Mouse (Mus musculus) limb, embryonic 11.5 days (tissue): Measurements from ENCODE around the gene Prdm12. TPM values are rescaled to one million over a fixed set of nuclear protein-coding genes. Genes with fewer than 3 reads are reported as not detected.

Experiments
- ATAC-seq: fragments of 200-750 bp; cut with Nextera tagmentation; 2 replicates; pipeline ENCODE4 v1.8.0; 2017; ENCODE audit warnings: low read depth; ENCODE audit not compliant: insufficient number of reproducible peaks, low FRiP score, low TSS enrichment
- DNase-seq: peaks from one replicate; pipeline ENCODE4 v3.0.0-alpha.2; 2015; ENCODE audit warnings: low spot score
- H3K27ac ChIP-seq: fragments of 300-500 bp; sonication (generic); replicated peaks from 2 replicates; pipeline ENCODE4 v1.5.1; 2014; ENCODE audit warnings: low read depth, mild to moderate bottlenecking, low read length
- H3K27me3 ChIP-seq: fragments of 300-500 bp; sonication (generic); 2 replicates; pipeline ENCODE4 v1.6.1; 2014; ENCODE audit warnings: mild to moderate bottlenecking, low read length, mixed read lengths; ENCODE audit not compliant: control insufficient read depth, insufficient read depth
- H3K36me3 ChIP-seq: fragments of 300-500 bp; sonication (generic); 2 replicates; pipeline ENCODE4 v1.6.1; 2014; ENCODE audit warnings: mild to moderate bottlenecking, low read length, moderate library complexity, mixed read lengths; ENCODE audit not compliant: control insufficient read depth, insufficient read depth
- H3K4me1 ChIP-seq: fragments of 300-500 bp; sonication (generic); 2 replicates; pipeline ENCODE4 v1.6.1; 2014; ENCODE audit warnings: low read length, mixed read lengths; ENCODE audit not compliant: control insufficient read depth, insufficient read depth
- H3K4me2 ChIP-seq: fragments of 300-500 bp; sonication (generic); 2 replicates; pipeline ENCODE4 v1.6.1; 2014; ENCODE audit warnings: low read depth, mild to moderate bottlenecking, moderate library complexity; ENCODE audit not compliant: severe bottlenecking
- H3K4me3 ChIP-seq: fragments of 300-500 bp; sonication (generic); 2 replicates; pipeline ENCODE4 v1.5.1; 2014; ENCODE audit warnings: low read depth, low read length
- H3K9ac ChIP-seq: fragments of 300-500 bp; sonication (generic); 2 replicates; pipeline ENCODE4 v1.6.1; 2014; ENCODE audit warnings: mild to moderate bottlenecking, low read length
- H3K9me3 ChIP-seq: fragments of 300-500 bp; sonication (generic); 2 replicates; pipeline ENCODE4 v1.6.1; 2016; ENCODE audit warnings: low read length; ENCODE audit not compliant: control insufficient read depth
- WGBS: fragments of 180-500 bp; shearing (Covaris S2); extraction: QIAGEN DNeasy Blood & Tissue Kit; methylation state at CpG from one replicate; pipeline ENCODE4 v1.1.7; 2014; 5-methylcytosine and 5-hydroxymethylcytosine counted together
- polyA plus RNA-seq: library from polyadenylated mRNA; unstranded; fragments of >200 nt; fragmentation: Nextera tagmentation; extraction: Ambion mirVana; gene quantifications from 2 replicates; pipeline ENCODE4 v1.2.1, GENCODE M21; 2014

Prdm12 gene
- polyA plus RNA-seq, 1 experiment from 2014 or later: 0.09 TPM

DNA sequence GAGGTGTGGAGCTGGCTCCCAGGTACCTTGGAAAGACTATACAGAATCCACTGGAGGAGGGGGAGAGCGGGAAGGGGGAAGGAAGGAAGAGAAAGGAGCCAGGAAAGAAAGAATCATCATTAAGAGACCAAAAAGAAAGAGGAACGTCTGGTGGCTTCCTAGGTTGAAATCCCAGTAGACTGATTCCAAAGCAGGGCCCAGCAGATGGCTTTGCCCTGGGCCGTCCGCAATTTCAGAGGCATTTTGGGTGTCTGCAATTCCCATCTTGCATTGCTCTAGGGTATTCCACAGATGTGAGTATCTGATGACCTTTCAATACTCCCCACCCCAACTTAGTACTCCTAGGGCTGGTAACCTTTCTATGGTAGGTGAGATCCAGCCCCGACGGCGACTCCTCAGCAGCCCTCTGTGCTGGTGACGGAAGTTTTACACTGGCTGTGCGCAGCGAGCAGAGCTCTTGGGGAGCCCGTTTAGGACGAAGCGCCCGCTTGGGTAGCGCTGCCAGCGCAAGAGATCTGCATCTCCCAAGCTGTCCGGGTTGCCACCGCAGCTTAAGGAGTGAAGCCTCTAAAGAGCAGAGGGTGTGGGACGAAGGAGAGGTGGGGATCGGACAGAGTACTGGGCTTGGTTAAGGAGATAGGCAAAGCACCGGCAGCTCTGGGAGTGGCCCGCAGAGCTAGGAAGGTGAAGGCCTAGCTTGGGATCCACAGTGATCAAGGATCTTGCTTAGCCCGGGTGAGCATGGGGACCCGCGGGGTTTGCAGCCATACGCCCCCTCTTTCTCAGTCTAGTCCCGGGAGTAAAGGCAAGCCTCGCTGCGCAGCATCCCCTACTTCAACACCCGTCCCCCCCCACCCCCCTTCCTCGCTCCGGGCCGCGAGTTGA lies 1.0 kb upstream of the Prdm12 start:
- H3K4me3 ChIP-seq: no peak overlapping the region
- DNase-seq: peak; percentile 48
- no peak overlapping the region for H3K4me2 ChIP-seq
- no peaks in the 10 kb centered on the region for H3K4me1 ChIP-seq
- ATAC-seq: no peak
- 2% methylated on average over 34 of the region's 34 CpGs for WGBS
- H3K9me3 ChIP-seq: no peaks in the 10 kb centered on the region; the same call in 1 of the 2 replicates
- peaks cover 98% of the 10 kb centered on the region for H3K27me3 ChIP-seq
- no peak overlapping the region for H3K27ac ChIP-seq
- H3K36me3 ChIP-seq: no peaks in the 10 kb centered on the region
- H3K9ac ChIP-seq: no peak overlapping the region

DNA sequence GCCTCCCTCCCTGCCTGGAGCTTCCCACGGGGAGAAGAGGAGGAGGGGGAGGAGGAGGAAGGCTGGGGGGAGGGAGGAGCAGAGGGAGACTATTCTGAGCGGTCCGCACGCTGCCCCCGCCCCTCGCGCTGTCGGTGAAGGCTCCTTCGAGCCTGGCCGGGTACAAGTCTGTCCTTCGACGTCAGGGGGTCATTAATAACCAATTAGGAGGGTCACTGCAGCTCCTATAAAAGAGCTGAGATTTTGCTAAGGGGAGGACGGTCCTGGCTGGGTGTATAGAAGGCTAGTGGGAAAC lies 424 bp upstream of the Prdm12 start:
- Histone ChIP-seq H3K27ac (no peak overlapping the region), H3K9me3 (no peaks in the 10 kb centered on the region; the same call in 1 of the 2 replicates), H3K9ac (no peak overlapping the region), H3K4me2 (no peak overlapping the region), H3K4me1 (no peaks in the 10 kb centered on the region), H3K36me3 (no peaks in the 10 kb centered on the region), H3K4me3 (no peak overlapping the region), H3K27me3 (peaks cover 98% of the 10 kb centered on the region)
- DNase-seq (peak; percentile 33), ATAC-seq (no peak)
- 1% methylated on average over 12 of the region's 13 CpGs for WGBS

DNA sequence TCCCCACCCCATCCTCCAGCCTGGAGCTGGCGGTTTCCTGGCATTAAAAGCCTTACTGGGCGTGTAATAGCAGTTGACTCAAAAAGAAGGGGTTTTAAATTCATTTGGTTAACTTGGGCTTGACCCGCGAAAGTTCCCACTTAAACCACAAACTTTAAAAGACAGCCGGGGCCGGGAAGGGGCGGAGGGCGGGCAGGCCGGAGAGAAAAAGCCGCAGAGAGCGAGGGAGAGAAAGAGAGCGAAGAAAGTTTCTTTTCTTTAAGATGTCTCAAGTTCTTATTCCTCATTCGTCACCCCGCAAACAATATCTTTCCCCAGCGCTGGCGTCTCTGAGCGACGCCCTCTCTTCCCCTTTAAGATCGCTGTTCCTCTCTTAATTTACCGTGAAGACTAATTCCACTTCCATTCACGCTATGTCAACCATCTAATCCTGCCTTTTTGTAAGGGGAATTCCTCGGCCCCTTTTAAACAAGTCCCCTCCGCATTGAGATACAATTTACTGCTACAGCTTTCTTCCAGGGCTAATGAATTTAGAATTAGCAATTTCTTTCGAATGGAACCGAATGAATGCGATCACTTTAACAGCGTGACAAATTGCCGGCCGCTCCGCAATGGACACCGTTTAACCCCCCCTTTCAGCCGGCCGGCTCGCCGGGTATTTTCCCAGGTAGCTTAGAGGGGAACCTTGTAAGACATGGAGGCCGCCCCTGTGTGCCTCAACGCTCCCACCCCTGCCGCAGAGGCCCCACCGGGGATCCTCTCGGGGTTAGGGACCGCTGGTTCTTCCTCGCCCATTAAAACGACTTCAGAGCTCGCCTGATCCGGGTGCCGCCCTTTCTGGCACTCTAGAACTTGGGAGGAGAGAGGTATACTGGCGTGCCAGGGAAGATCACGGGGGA lies 1.0 kb downstream of the Prdm12 start:
- DNase-seq (peak; percentile 57), ATAC-seq (no peak)
- WGBS: under 1% methylated on average over 48 of the region's 48 CpGs
- H3K36me3 ChIP-seq: no peaks in the 10 kb centered on the region
- no peak overlapping the region for H3K27ac ChIP-seq
- H3K9me3 ChIP-seq: no peaks in the 10 kb centered on the region; the same call in 1 of the 2 replicates
- no peaks in the 10 kb centered on the region for H3K4me1 ChIP-seq
- no peak overlapping the region for H3K4me2 ChIP-seq
- H3K27me3 ChIP-seq: peaks cover 94% of the 10 kb centered on the region
- no peak overlapping the region for H3K4me3 ChIP-seq
- H3K9ac ChIP-seq: no peak overlapping the region

DNA sequence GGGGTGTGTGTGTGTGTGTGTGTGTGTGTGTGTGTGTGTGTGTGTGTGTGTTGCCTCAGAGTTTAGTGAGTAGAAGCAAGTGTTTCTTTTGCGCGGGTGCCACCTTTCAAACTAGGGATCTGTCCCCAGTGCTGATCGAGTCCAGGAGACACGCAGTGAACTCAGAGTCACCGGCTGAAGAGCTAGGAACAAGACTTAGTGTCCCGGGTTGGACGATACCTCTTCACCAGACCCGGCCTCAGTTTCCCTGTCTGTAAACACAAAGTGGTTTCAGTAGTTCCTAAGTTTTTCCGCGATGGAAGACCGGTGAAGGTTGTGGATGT lies 1.6 kb downstream of the Prdm12 start:
- no peaks in the 10 kb centered on the region for H3K36me3 ChIP-seq
- no peaks in the 10 kb centered on the region; the same call in 1 of the 2 replicates for H3K9me3 ChIP-seq
- H3K4me1 ChIP-seq: no peaks in the 10 kb centered on the region
- H3K27me3 ChIP-seq: peaks cover 92% of the 10 kb centered on the region
- no peak overlapping the region for H3K4me3 ChIP-seq
- ATAC-seq (no peak), DNase-seq (peak; percentile 43)
- H3K27ac ChIP-seq: no peak overlapping the region
- no peak overlapping the region for H3K4me2 ChIP-seq
- 2% methylated on average over 11 of the region's 11 CpGs for whole genome bisulfite sequencing
- no peak overlapping the region for H3K9ac ChIP-seq

DNA sequence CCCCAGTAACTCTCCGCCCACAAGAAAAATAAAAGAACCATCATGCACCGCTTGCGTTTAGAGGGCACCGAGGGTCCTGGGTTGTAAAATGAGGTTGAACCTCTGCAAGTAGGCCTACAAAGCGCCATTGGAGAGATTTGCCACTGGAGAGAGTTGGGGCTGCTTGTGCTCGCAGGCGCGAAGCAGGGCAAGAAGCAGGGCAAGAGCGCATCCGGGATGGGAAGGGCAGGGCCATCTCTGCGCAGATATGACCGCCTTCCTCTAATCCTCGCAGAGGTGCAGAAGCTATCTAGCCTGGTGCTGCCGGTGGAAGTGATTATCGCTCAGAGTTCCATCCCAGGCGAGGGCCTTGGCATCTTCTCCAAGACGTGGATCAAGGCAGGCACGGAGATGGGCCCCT lies 2.1 kb downstream of the Prdm12 start:
- no peak for DNase-seq
- Histone ChIP-seq H3K27ac (no peak overlapping the region), H3K4me1 (no peaks in the 10 kb centered on the region), H3K9ac (no peak overlapping the region), H3K4me3 (no peak overlapping the region), H3K36me3 (no peaks in the 10 kb centered on the region), H3K27me3 (peaks cover 92% of the 10 kb centered on the region), H3K4me2 (no peak overlapping the region), H3K9me3 (no peaks in the 10 kb centered on the region; the same call in 1 of the 2 replicates)
- ATAC-seq: no peak
- 3% methylated on average over 18 of the region's 18 CpGs for WGBS

DNA sequence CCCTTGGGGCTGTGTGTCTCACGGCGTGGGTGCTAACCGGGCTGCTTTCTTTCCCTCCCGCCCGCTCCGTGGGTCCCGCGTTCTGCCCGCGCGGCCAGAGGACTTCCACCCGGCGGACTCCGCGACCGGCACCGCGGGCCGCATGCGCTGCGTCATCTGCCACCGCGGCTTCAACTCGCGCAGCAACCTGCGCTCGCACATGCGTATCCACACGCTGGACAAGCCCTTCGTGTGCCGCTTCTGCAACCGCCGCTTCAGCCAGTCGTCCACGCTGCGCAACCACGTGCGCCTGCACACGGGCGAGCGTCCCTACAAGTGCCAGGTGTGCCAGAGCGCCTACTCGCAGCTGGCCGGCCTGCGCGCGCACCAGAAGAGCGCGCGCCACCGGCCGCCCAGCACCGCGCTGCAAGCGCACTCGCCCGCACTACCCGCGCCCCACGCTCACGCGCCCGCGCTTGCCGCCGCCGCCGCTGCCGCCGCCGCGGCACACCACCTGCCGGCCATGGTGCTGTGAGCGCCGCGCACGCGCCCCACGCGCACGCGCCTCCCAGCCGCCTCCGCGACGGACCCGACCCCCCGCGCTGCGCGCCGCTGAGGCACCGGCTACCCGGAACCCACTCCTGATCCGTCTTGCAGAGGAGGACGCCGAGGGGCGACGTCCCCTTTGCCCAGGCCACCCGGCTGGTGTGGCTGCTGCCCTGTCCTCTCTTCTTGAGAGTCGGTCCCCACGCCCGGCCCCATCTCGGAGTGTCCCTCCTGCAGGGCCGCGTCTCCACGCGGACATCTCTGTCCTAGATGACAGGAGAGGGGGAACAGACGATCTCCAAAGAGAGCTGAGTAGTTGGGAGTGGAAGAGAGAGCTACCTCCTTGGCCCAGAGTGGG lies 14.4 kb downstream of the Prdm12 start:
- peaks cover 57% of the 10 kb centered on the region for H3K27me3 ChIP-seq
- 0 out of 2 replicates have a peak overlapping the region, but pooled peaks have one; percentile 22 for H3K9ac ChIP-seq
- peak overlapping the region; percentile 99 for H3K4me2 ChIP-seq
- H3K4me3 ChIP-seq: peak overlapping the region; percentile 46
- peaks cover 7% of the 10 kb centered on the region; the same call in 1 of the 2 replicates for H3K4me1 ChIP-seq
- peaks cover 3% of the 10 kb centered on the region; the same call in 1 of the 2 replicates for H3K9me3 ChIP-seq
- H3K27ac ChIP-seq: no peak overlapping the region
- 1% methylated on average over 85 of the region's 109 CpGs for WGBS
- no peaks in the 10 kb centered on the region for H3K36me3 ChIP-seq
- DNase-seq (peak; percentile 43), ATAC-seq (no peak)

DNA sequence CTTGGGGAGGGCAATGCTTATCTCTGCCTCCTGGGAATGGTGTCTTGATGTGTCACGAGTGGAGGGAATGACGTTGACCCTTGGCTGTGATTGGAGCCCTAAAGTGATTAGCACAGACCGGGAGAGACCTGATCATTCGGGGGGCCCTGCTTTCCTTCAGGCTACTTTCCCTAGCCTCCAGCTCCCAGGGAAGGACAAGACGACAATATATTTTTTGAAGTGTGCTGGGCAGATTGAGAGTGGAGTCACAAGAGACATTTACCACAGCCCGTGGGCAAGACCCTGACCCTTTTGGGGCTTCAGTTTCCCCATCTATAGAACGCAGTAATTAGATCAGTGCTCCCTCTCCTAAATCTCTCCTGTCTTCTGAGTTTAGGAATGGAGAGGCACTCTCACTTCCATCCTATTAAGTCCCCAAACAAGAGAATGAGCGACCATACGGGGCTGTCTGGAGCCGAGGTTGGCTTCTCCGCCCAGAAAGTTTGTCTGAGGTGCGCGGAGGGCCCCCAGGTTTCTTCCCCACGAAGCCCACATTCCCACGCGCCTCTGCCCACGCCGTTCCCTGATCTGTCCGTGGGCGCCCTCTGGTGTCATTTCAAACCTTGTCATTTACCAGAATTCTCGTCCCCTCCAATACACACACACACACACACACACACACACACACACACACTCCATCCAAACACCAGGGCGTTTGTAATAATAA lies 15.2 kb downstream of the Prdm12 start:
- no peak overlapping the region for H3K27ac ChIP-seq
- DNase-seq (peak; percentile 64), ATAC-seq (no peak)
- peak overlapping the region; percentile 99 for H3K4me2 ChIP-seq
- H3K4me1 ChIP-seq: peaks cover 7% of the 10 kb centered on the region; the same call in 1 of the 2 replicates
- H3K9me3 ChIP-seq: peaks cover 5% of the 10 kb centered on the region; the same call in 1 of the 2 replicates
- no peak overlapping the region for H3K9ac ChIP-seq
- H3K4me3 ChIP-seq: peak overlapping the region; percentile 46
- 6% methylated on average over 22 of the region's 22 CpGs for WGBS
- H3K36me3 ChIP-seq: no peaks in the 10 kb centered on the region
- peaks cover 55% of the 10 kb centered on the region for H3K27me3 ChIP-seq
